Mouse (Mus musculus): ENCODE results near the gene Gm8094. TPM values are rescaled to one million over a fixed set of nuclear protein-coding genes. Genes with fewer than 3 reads are reported as not detected.

Gene Gm8094
- polyA plus RNA-seq (2012; ENCODE audit: low replicate concordance): not detected in 2 replicates

DNA sequence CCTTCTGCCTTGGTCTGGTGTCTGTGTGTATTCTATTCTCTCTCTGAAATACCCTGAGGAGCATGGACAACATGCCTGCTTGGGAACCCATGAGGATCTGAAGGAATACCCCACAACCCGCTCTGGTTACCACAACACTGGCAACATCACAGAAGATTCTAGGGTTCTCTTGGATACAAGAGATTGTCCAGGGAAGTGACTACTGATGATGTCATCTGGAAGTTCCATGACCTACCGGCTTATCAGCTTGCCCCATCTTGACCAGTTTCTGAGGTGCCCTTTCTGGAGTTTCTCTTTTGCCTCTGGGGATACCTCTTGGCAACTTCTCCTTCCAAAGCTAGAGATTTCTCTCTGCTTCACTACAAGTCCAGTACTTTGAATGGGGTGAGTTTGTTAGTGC lies at the start of gene Gm8094:
Gm8094 (minus strand) TSS at position 101 of the 400 bp plus-strand sequence.

DNA sequence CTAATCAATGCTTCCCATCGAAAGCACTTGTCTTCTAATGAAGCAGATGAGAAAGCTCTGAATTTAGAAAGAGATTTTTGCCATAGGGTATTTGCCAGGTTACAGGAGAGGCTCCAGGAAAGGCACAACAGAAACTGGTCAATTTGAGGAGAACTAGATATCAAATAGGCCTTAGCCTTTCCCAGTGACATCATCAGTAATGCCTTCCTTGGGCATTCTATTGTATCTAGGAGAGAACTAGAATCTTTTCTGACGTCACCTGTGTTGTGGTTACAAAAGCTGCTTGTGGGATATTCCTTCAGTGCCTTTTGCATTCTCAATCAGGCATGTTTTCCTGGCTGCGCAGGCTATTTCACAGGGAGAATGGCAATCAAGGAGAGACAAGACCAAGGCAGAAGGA lies 23.9 kb upstream of the Gm8094 start, which contains the start of gene Gm8104:
Gm8104 (plus strand) TSS at position 301 of the 400 bp plus-strand sequence.

Other genes with a start within 250 kb of the Gm8094 start
- gene Gm21977, start 223.2 kb downstream of the Gm8094 start, polyA plus RNA-seq (2012; ENCODE audit: low replicate concordance): not detected in 2 replicates
- not detected in 2 replicates for gene Gm8082, start 83.0 kb downstream of the Gm8094 start, polyA plus RNA-seq (2012; ENCODE audit: low replicate concordance)
- gene Gm10376, start 61.0 kb downstream of the Gm8094 start, polyA plus RNA-seq (2012; ENCODE audit: low replicate concordance): not detected in 2 replicates
- not detected in 2 replicates for gene Gm8104, start 24.0 kb upstream of the Gm8094 start, polyA plus RNA-seq (2012; ENCODE audit: low replicate concordance)
- not detected in 2 replicates for gene Gm7233, start 103.2 kb upstream of the Gm8094 start, polyA plus RNA-seq (2012; ENCODE audit: low replicate concordance)
- gene Gm8122, start 158.7 kb upstream of the Gm8094 start, polyA plus RNA-seq (2012; ENCODE audit: low replicate concordance): not detected in 2 replicates
- not detected in 2 replicates for gene Gm8126, start 182.0 kb upstream of the Gm8094 start, polyA plus RNA-seq (2012; ENCODE audit: low replicate concordance)
- gene Gm9732, start 198.4 kb upstream of the Gm8094 start, polyA plus RNA-seq (2012; ENCODE audit: low replicate concordance): 0.09 TPM in 1 of 2 replicates, not detected in the other
- gene Gm8127, start 217.2 kb upstream of the Gm8094 start, polyA plus RNA-seq (2012; ENCODE audit: low replicate concordance): not detected in 2 replicates

Measured in hematopoietic multipotent progenitor cell, adult 10-12 weeks (in vitro differentiated cells).